Mouse (Mus musculus) CH12.LX (cell line): ENCODE measurements around the gene Pskh1.

Source experiments
- BHLHE40 ChIP-seq: IDR thresholded peaks from 2 replicates; pipeline ENCODE4 v1.6.1; 2011; ENCODE audit warnings: mild to moderate bottlenecking, low read depth, low read length, improper control_type of control experiment
- CTCF ChIP-seq, 2 experiments: IDR thresholded peaks in 1 of 2; conservative IDR thresholded peaks in 1 of 2; 2 replicates each; pipeline ENCODE4 v1.5.1; 2011 to 2012; ENCODE audit warnings: low read depth in 2 of 2, low read length in 2 of 2, improper control_type of control experiment in 1 of 2, inconsistent platforms in 1 of 2, mild to moderate bottlenecking in 1 of 2, moderate library complexity in 1 of 2
- EP300 ChIP-seq: IDR thresholded peaks from 2 replicates; pipeline ENCODE4 v1.6.1; 2011; ENCODE audit warnings: low read length, improper control_type of control experiment
- KAT2A ChIP-seq: IDR thresholded peaks from 2 replicates; pipeline ENCODE4 v1.6.1; 2012; ENCODE audit warnings: low read length, improper control_type of control experiment, inconsistent platforms; ENCODE audit not compliant: insufficient replicate concordance
- NELFE ChIP-seq: IDR thresholded peaks from 2 replicates; pipeline ENCODE4 v1.6.1; 2011; ENCODE audit warnings: low read depth, low read length, improper control_type of control experiment
- POLR2A ChIP-seq: IDR thresholded peaks from 2 replicates; pipeline ENCODE4 v1.6.1; 2011; ENCODE audit warnings: low read depth, mild to moderate bottlenecking, improper control_type of control experiment, low read length
- RCOR1 ChIP-seq: conservative IDR thresholded peaks from 2 replicates; pipeline ENCODE4 v1.6.1; 2012; ENCODE audit warnings: low read depth, mild to moderate bottlenecking, inconsistent platforms, low read length, improper control_type of control experiment
- ZNF384 ChIP-seq: IDR thresholded peaks from 2 replicates; pipeline ENCODE4 v1.6.1; 2012; ENCODE audit warnings: low read depth, low read length, improper control_type of control experiment, inconsistent platforms

DNA sequence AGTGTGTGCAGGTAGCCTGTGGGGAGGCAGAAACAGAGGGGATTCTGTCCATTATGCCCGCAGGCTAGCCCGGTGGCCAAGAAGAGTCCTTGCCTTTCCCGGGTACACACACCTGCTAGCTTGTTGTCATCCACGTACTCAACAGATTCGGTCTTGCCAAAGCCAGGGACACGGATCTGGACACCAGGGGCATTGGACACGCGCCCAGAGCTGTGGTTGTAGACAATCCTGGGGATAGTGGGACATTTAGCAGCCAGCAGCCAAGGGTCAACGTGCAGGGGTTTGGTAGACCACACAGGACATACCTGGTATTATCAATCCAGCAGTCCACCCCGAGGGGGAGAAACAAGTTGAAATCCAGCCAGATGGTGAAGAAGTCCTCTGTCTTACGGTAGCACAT, 41.8 kb downstream of the Pskh1 start:
- no peak for TF ChIP-seq BHLHE40
- no peak for TF ChIP-seq NELFE
- TF ChIP-seq POLR2A, result no peak
- no peak for TF ChIP-seq CTCF (conservative IDR thresholded peaks at IDR 0.05 in 1 of 2, IDR thresholded peaks at IDR 0.05 in 1 of 2; ENCODE audit: low read depth in 2 of 2, low read length in 2 of 2)
- no peak for TF ChIP-seq RCOR1
- TF ChIP-seq KAT2A, result no peak
- no peak for TF ChIP-seq ZNF384
- TF ChIP-seq EP300, result no peak
